Mouse (Mus musculus): ENCODE measurements around the gene Otx2.

The Otx2 gene

GRCm38 (mm10) chr14:48673541-48673940 lies at the start of gene Otx2:
TSS of gene Otx2 (minus strand) at chr14:48673819.
- no peak for DNase-seq (ENCODE audit: extremely low spot score, low spot score)

DNA sequence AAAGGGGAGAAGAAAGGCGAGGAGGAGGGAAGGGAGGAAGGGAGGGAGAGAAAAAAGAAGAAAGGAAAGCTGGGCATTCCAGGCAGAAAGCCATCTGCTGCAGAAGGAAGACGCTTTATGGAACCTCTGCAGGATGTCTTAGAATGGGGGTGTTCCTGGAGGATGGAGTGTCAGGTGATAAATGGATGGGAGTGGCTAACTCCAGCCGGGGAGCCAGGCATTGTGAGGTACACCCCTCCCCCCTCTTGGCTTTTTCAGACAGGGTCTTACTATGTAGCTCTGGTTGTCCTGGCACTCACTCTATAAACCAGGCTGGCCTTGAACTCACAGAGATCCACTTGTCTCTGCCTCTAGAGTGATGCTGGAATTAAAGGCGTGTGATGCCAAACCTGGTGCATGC lies 49.1 kb upstream of the Otx2 start:
- DNase-seq (ENCODE audit: extremely low spot score, low spot score) = no peak

GRCm38 (mm10) chr14:48719296-48719695 lies 45.7 kb upstream of the Otx2 start:
- no peak for DNase-seq (ENCODE audit: extremely low spot score, low spot score)

GRCm38 (mm10) chr14:48717632-48718279 lies 44.1 kb upstream of the Otx2 start:
- no peak for DNase-seq (ENCODE audit: extremely low spot score, low spot score)

GRCm38 (mm10) chr14:48716456-48716855 lies 42.8 kb upstream of the Otx2 start:
- no peak for DNase-seq (ENCODE audit: extremely low spot score, low spot score)

GRCm38 (mm10) chr14:48710871-48711370 lies 37.3 kb upstream of the Otx2 start:
- no peak for DNase-seq (ENCODE audit: extremely low spot score, low spot score)

DNA sequence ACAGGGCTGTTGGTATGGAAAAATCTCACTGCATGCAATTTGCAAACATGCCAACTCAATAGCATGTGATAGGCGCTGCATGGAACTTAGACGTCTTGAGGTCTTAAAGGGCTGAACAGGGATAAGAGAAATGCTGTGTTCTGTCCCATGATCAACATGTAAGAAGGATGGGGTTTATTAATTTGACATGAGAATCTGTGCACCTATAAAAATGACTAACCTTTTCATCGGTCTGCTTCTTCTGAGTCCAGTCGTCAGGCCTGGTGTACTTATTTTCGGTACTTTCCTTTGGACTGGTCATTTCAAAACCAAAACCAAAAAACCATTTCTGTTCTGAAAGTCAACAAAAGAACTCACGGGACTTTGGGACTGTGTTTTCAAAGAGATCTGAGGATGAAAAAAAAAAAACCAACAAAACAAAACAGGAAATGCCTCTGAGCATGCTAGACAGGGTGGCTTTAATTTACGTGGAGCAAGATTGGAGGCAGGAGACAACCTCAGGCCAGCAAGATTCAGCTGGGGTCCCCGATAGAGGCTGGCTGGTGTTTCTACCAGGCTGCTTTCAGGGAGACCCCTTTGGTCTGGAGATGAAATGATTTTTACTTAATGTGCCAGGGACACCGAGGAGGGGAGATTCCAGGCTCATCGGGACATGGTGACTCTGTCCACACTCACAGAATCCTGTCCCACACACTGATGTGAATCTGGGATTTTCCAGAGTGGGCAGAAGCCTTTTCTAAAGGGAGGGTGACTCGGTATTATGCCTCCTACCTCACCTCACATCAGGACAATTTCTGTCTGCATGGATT lies 36.6 kb upstream of the Otx2 start:
- peak; percentile 20 for DNase-seq (ENCODE audit: extremely low spot score, low spot score)

- DNase-seq (ENCODE audit: extremely low spot score, low spot score) = peak; percentile 59
Observed at GRCm38 (mm10) chr14:48709371-48710061, 35.9 kb upstream of the Otx2 start.

GRCm38 (mm10) chr14:48707844-48708383 lies 34.3 kb upstream of the Otx2 start:
- peak; percentile 22 for DNase-seq (ENCODE audit: extremely low spot score, low spot score)

GRCm38 (mm10) chr14:48707391-48707790 lies 33.8 kb upstream of the Otx2 start:
- no peak for DNase-seq (ENCODE audit: extremely low spot score, low spot score)

DNA sequence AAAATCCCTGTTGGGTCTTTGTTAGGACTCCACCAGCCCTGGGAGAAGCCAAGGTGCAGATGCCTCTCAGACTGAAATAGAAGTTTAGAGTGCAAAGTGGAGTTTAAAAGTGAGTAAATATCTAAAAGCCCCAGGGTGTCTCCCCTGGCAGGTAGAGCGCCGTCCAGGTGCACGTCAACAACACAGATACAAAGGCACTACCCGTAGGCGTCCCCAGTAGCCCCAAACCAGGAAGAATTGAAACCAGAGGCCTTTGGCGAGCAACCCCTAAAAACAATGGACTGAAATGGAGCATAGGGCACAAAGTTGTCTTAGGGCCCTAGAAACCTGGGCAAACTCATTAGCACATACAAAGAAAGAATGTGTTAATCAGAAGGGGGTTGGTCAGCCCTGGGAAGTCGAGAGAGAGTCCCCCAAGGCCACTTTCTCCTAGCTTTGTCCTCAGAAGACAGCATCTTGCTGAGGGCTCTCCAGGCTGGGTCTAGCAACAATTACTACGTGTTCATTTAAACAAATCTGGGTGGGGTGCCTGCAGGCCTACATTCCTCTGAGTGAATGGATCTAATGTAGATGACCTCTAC lies 27.3 kb upstream of the Otx2 start:
- DNase-seq (ENCODE audit: extremely low spot score, low spot score) = no peak

DNA sequence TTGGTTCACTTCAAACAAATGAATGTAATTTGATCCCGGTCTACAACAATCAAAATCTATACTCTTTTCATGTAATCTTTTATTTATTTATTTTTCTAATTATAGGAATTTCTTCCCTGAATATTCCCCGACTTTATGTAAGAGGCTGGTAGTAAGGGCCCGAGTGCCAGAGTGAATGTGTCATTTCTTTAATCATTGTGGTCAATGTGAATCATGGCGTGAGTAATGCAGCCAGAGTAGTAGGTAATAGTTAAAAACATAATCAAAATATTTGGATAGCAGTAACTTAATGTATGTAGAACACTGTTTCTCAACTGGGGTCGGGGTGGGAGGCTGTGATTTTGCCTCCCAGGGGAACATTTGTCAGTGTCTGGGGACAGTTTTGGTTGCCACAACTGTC lies 6.0 kb upstream of the Otx2 start:
- DNase-seq (ENCODE audit: extremely low spot score, low spot score) = no peak

DNA sequence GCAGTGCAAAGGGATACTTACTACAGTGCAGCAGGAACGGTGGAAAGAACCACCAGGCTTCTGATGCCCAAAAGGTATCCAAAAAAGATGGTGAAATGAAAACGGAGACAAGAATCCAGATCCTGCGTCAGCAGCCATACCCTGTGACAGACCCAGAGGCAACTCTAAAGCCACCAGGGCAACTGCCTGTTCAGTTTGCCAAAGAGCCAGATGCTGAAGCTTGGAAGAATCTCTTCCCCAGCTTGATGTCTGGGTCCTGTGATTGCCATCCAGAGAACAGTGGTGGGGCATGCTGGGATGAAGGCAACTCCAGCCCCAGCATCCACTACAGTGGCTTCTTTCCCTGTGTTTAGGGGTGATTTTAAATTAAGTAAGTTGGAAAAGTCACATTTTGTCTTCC lies 5.1 kb upstream of the Otx2 start:
- DNase-seq (ENCODE audit: extremely low spot score, low spot score) = no peak

GRCm38 (mm10) chr14:48674036-48674831 lies 615 bp upstream of the Otx2 start:
- DNase-seq (ENCODE audit: extremely low spot score, low spot score) = no peak

- DNase-seq (ENCODE audit: extremely low spot score, low spot score) = no peak
Observed at GRCm38 (mm10) chr14:48672611-48673176, 925 bp downstream of the Otx2 start.

DNA sequence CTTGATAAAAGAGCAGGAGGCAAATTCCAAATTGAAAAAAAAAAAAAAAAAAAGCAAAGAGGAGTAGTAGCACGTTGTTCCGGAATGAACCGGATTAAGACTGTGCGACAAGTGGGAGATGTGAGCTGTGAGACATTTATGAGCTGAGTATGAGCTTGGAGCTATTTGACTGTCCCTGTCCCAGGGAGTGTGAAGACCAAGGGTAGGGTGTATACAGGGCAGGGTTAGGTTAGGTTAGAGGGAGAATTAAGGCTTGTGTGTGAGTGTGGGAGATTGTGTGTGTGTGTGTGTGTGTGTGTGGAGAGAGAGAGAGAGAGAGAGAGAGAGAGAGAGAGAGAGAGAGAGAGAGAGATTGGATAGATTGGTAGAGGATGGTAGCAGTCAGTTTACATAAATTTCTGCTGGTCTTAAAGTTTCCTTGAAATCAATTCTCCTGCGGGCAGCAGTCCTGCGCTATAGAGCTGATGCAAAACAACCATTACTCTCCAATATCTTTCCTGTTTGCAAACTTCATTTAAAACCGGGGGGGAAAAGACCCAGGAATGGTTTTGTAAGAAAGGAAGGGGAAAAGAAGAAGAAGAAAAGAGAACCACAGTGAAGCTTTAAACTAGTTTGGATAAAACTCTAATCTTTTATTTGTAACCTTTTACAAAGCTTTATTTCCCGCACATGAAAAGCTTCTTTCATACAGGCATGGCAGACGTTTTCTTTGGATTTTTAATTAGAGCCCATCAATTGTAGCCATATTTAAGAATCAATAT lies 2.0 kb downstream of the Otx2 start:
- no peak for DNase-seq (ENCODE audit: extremely low spot score, low spot score)

- no peak for DNase-seq (ENCODE audit: extremely low spot score, low spot score)
Observed at GRCm38 (mm10) chr14:48670761-48671479, 2.7 kb downstream of the Otx2 start.

- no peak for DNase-seq (ENCODE audit: extremely low spot score, low spot score)
Observed at GRCm38 (mm10) chr14:48670258-48670630, 3.4 kb downstream of the Otx2 start.

All from neural tube, embryonic 10.5 days (tissue).